Mouse (Mus musculus): Measurements from ENCODE around the gene Sept9. TPM values are rescaled to one million over a fixed set of nuclear protein-coding genes. Genes with fewer than 3 reads are reported as not detected.

Sept9 gene
- polyA plus RNA-seq, 1 experiment: 41.4 TPM

- no peak for DNase-seq
- no peak overlapping the region for H3K4me3 ChIP-seq (replicated peaks; ENCODE audit: extremely low read depth, low read depth, low read length)
- no peaks in the 10 kb centered on the region; the same call in 1 of the 2 replicates for H3K4me1 ChIP-seq (ENCODE audit: control insufficient read depth, insufficient read depth, low read length)
- 82% methylated on average over 6 of the region's 6 CpGs for WGBS
- no peak for TF ChIP-seq CTCF (IDR thresholded peaks at IDR 0.05; ENCODE audit: insufficient read depth, low read length)
- no peak for TF ChIP-seq POLR2A (IDR thresholded peaks at IDR 0.05; ENCODE audit: borderline replicate concordance, extremely low read depth, low read depth, low read length)
These were observed 40.2 kb downstream of the Sept9 start for GRCm38 (mm10) chr11:117239617-117240016.

- no peak for TF ChIP-seq POLR2A (IDR thresholded peaks at IDR 0.05; ENCODE audit: borderline replicate concordance, extremely low read depth, low read depth, low read length)
- no peak for TF ChIP-seq CTCF (IDR thresholded peaks at IDR 0.05; ENCODE audit: insufficient read depth, low read length)
These were observed 40.9 kb downstream of the Sept9 start for GRCm38 (mm10) chr11:117240322-117240721.

DNA sequence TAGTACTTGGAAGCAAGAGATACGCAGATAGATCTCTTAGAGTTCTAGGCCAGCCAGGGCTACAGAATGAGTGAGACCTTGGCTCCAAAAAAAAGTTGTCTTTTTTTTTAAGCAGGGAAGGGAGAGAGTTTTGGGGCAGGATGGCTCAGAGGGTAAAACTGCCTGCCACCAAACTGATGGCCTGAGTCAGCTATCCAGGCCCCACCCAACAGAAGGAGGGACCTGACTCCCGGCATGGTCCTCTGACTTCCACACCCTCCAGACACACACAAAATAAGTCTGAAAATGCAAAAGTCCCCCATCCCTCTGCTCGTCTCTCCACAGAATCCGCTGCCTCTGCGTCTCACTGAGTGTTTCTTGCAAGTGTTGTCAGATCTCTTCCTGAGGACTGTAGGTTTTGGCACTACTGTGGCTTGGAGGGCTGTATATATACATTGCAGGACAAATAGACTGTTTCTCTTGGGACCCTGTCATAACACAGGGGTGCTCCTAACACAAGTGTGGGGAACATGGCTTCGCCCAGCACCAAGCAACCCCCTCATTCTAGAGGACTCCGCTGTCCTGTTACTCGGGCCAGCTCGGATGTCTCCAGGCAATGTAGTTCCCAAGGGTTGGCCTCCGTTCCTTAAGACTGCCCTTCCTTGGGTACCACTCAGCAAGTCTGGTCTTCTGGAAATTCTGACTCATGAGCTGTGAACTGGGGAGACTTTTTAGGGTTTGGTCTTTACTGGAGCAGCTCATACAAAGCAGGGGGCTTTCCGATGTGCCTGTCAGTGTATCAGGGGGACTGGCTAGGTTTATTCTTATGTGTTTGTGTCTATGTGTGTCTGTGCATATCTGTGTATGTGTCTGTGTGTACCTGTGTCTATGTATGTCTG, 41.6 kb downstream of the Sept9 start:
- no peak for DNase-seq
- no peaks in the 10 kb centered on the region; the same call in 1 of the 2 replicates for H3K4me1 ChIP-seq (ENCODE audit: control insufficient read depth, insufficient read depth, low read length)
- TF ChIP-seq CTCF (IDR thresholded peaks at IDR 0.05; ENCODE audit: insufficient read depth, low read length): no peak
- no peak for TF ChIP-seq POLR2A (IDR thresholded peaks at IDR 0.05; ENCODE audit: borderline replicate concordance, extremely low read depth, low read depth, low read length)
- 73% methylated on average over 11 of the region's 11 CpGs for WGBS
- no peak overlapping the region for H3K4me3 ChIP-seq (replicated peaks; ENCODE audit: extremely low read depth, low read depth, low read length)

More at GRCm38 (mm10) chr11:117240322-117240721, 40.9 kb downstream of the Sept9 start:
- Histone ChIP-seq H3K4me3 (replicated peaks; ENCODE audit: extremely low read depth, low read depth, low read length) (no peak overlapping the region), H3K4me1 (ENCODE audit: control insufficient read depth, insufficient read depth, low read length) (no peaks in the 10 kb centered on the region; the same call in 1 of the 2 replicates)
- no peak for DNase-seq
- WGBS: 87% methylated on average over 9 of the region's 9 CpGs

GRCm38 (mm10) chr11:117242339-117243084, 43.1 kb downstream of the Sept9 start:
- peaks cover 10% of the 10 kb centered on the region for H3K4me1 ChIP-seq (ENCODE audit: control insufficient read depth, insufficient read depth, low read length)
- WGBS: 67% methylated on average over 10 of the region's 10 CpGs
- no peak for TF ChIP-seq POLR2A (IDR thresholded peaks at IDR 0.05; ENCODE audit: borderline replicate concordance, extremely low read depth, low read depth, low read length)
- no peak for TF ChIP-seq CTCF (IDR thresholded peaks at IDR 0.05; ENCODE audit: insufficient read depth, low read length)

GRCm38 (mm10) chr11:117243536-117244290, 44.3 kb downstream of the Sept9 start:
- 91% methylated on average over 12 of the region's 12 CpGs for WGBS
- H3K4me1 ChIP-seq (ENCODE audit: control insufficient read depth, insufficient read depth, low read length): peaks cover 10% of the 10 kb centered on the region

More at GRCm38 (mm10) chr11:117242339-117243084, 43.1 kb downstream of the Sept9 start:
- H3K4me3 ChIP-seq (replicated peaks; ENCODE audit: extremely low read depth, low read depth, low read length): no peak overlapping the region
- no peak for DNase-seq

GRCm38 (mm10) chr11:117245041-117245725, 45.7 kb downstream of the Sept9 start:
- peaks cover 10% of the 10 kb centered on the region for H3K4me1 ChIP-seq (ENCODE audit: control insufficient read depth, insufficient read depth, low read length)
- TF ChIP-seq CTCF (IDR thresholded peaks at IDR 0.05; ENCODE audit: insufficient read depth, low read length) (no peak), POLR2A (IDR thresholded peaks at IDR 0.05; ENCODE audit: borderline replicate concordance, extremely low read depth, low read depth, low read length) (no peak)
- no peak for DNase-seq
- H3K4me3 ChIP-seq (replicated peaks; ENCODE audit: extremely low read depth, low read depth, low read length): no peak overlapping the region
- 85% methylated on average over 8 of the region's 8 CpGs for WGBS

More at GRCm38 (mm10) chr11:117243536-117244290, 44.3 kb downstream of the Sept9 start:
- TF ChIP-seq CTCF (IDR thresholded peaks at IDR 0.05; ENCODE audit: insufficient read depth, low read length) (no peak), POLR2A (IDR thresholded peaks at IDR 0.05; ENCODE audit: borderline replicate concordance, extremely low read depth, low read depth, low read length) (no peak)
- H3K4me3 ChIP-seq (replicated peaks; ENCODE audit: extremely low read depth, low read depth, low read length): no peak overlapping the region
- DNase-seq: no peak

DNA sequence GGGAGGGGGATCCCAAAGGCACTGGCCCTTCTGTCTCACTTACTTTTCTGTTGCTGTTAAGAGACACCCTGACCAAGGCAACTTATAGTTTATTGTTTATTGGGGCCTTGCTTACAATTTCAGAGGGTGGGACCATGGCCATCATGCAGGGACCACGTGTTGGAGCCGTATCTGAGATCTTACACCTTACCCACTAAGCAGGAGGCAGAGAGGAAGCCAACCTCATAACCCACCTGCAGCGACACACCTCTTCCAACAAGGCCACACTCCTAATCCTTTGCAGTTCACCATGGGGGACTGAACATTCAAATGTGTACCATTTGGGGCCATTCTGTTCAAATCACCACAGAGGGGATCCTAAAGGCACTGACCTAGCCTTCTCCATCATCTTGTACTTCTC, 46.4 kb downstream of the Sept9 start:
- TF ChIP-seq CTCF (IDR thresholded peaks at IDR 0.05; ENCODE audit: insufficient read depth, low read length) (no peak), POLR2A (IDR thresholded peaks at IDR 0.05; ENCODE audit: borderline replicate concordance, extremely low read depth, low read depth, low read length) (no peak)
- peaks cover 10% of the 10 kb centered on the region for H3K4me1 ChIP-seq (ENCODE audit: control insufficient read depth, insufficient read depth, low read length)
- no peak for DNase-seq
- H3K4me3 ChIP-seq (replicated peaks; ENCODE audit: extremely low read depth, low read depth, low read length): no peak overlapping the region
- WGBS: 84% methylated on average over 3 of the region's 3 CpGs

GRCm38 (mm10) chr11:117246286-117246685, 46.8 kb downstream of the Sept9 start:
- H3K4me3 ChIP-seq (replicated peaks; ENCODE audit: extremely low read depth, low read depth, low read length): no peak overlapping the region
- WGBS: 43% methylated on average over 8 of the region's 8 CpGs
- TF ChIP-seq CTCF (IDR thresholded peaks at IDR 0.05; ENCODE audit: insufficient read depth, low read length) (no peak), POLR2A (IDR thresholded peaks at IDR 0.05; ENCODE audit: borderline replicate concordance, extremely low read depth, low read depth, low read length) (no peak)
- no peak for DNase-seq
- peaks cover 10% of the 10 kb centered on the region for H3K4me1 ChIP-seq (ENCODE audit: control insufficient read depth, insufficient read depth, low read length)

All from lung, adult 2 months (tissue).